Mouse (Mus musculus): ENCODE data around the gene Amfr.

Amfr gene

DNA sequence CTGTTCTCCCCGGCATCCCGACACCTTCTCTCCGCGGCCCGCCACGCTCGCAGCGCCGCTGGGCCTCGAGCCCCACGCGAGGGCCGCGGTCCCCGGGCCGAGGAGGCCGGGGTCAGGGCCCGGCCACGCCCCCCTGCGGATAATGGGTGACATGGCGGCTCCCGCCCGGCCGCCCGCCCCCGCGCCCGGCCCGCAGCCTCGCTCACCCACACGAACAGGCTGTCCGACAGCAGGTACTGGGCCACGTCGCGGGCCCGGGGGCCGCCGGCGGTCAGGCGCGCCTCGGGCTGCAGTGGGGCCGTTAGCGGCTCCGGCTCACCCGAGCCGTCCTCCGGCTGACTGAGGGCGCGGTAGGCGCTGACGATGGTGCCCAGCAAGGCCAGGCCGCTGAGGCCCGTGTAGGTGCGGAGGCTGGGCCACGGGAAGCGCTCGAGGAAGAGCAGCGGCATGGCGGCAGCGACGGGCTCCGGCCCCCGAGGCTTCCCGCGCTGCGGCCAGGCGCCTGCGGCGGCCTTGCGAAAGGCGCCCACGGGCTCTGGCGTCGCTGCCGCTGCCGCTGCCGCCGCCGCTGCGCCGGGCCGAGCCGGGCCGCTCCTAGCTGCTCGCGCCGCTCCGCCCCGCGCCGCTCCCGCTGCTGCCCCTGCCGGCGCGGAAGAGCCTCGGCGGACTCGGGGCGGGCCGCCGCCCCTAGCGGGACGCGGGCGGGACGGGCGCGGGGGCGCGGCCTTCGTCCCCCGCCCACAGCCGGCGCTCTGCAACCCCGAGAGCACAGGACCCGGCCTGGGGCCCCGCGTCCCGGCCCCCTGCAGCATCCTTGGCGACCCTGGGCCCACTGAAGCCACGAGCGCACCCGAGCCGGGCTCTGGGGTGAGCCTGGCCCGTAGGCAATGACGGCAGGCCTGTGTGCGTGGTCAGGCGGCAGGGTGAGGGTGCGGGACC lies at the start of gene Amfr:
Amfr (minus strand) TSS at position 830 of the 939 bp plus-strand sequence.
- peak; percentile 76 for DNase-seq (ENCODE audit: low spot score)

DNA sequence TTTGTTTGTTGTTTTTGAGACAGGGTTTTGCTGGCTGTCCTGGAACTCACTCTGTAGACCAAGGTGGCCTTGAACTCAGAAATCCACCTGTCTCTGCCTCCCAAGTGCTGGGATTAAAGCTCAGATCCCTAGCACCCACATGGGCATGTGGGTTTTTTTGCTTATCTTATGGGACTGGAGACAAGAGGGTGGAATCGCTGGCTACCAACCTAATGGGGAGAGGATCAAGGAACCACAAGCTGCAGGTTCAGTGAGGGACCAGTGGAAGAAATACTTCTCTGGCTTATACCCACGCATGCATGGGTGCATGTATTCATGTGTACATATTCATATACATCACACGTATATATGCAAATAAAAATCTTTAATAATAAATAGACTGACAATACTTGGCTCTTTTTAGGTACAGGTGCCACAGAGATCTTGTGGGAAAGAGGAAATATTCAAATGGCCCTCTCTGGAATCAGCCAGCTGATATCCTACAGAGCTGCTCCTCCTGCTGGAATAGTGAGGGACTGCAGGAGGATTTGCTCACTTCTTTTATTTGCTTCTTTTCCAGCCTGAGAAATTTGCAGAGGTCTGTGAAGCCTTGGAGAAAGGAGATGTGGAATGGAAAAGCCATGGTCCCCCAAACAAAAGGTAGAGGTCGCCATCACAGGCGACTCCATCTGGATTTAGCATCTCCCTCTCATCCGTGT lies 44.7 kb upstream of the Amfr start:
- peak; percentile 16 for DNase-seq (ENCODE audit: low spot score)

DNA sequence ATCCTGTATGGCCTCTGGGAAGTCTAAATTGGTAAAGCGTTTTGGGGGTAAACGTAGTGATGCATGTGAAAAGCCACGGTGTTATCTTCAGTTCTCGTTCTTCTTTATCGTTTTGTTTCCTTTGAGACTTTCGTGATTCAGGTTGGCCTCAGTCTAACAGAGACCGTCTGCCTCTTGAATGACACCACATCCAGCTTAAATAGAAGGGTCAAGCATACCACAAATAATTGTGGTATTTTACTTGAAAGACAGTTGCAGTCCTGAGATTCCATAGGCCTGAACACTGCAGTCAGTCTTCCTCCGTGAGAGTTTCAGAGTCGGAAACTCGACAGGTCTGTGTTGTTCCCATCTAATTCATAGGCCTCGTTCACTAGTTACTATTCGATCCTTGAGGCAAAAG lies 40.1 kb upstream of the Amfr start:
- no peak for DNase-seq (ENCODE audit: low spot score)

DNA sequence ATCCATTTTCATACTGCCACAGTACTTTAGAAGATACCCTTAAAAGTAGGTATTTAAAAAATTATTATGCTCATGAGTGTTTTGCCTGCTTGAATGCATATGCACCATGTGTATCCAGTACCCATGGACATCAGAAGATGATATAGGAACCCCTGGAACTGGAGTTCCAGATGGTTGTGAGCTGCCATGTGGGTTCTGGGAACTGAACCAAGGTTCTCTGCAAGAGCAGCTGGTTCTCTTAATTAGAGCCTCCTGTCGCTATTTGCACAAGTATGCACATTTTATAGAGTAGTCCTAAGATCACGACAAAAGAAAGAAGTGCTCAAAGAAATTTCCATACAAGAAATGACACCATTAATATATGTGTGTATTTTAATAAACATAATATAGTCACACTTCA lies 35.2 kb upstream of the Amfr start:
- no peak for DNase-seq (ENCODE audit: low spot score)

DNA sequence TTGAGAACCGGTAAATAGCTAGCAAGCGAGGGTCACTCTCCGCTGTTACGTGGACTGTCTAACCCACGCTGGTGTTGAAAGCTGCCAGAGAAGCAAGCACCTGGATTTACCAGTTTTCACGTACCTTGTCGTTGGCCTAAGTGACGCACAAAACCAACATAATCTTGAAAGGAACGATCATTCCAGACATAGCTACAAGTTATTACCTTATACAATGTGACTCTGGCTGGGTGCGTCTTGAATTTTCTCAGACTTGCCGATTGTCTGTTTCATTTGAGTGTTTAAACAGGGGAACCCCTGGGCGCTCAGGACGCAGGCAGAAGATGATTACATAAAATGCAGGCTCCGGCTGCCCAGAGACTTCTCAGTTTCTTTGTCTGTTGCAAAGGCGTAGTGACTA lies 25.2 kb upstream of the Amfr start:
- DNase-seq (ENCODE audit: low spot score), result no peak

DNA sequence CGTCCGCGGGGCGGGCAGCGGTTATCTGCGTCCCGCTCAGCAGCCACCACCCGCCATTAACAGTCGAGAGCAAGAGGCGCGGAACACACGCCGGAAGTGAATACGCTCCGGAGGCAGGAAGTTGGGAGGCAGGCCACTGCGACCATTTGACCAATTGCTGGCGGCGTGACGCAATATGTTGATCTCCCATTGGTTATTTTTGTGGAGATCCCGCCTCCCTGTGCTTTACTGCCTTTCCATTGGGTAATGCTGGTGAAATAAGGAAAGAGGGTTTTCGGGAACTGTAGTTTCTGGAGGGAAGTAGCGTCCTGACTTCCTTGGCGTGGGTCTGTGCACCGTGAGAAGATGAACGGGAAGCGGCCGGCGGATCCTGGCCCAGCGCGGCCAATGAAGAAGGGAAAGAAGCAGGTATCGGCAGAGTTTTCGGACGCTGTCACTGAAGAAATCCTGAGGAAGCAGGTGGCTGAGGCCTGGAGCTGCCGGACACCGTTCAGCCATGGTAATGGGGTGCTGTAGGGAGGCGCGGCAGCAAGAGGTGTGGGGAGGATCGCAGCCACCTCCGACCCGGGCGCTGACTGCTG lies 24.4 kb upstream of the Amfr start, which contains the start of the genes Nudt21 and Ogfod1:
Nudt21 (minus strand) TSS at position 88 of the 581 bp plus-strand sequence.
Ogfod1 (plus strand) TSS at position 255 of the 581 bp plus-strand sequence.
- DNase-seq (ENCODE audit: low spot score), result peak; percentile 88

DNA sequence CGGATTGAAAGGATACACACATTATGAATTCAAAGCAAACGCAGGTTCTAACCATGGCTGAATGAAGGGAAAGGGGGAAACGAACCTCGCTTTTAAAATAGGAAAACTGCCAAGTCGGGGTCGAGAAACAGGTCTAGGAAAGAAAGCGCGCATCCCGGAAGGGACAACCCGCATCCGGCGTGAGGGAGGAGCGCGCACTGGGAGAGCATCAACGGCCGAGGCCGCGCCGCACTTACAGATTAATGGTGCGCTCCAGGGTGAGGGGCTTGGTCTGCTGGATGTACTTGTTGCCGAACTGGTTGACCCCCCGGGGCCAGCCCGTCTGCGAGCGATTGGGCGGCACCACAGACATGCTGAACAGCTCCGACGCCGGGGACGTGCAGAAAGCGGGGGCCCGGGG lies 23.9 kb upstream of the Amfr start:
- peak; percentile 66 for DNase-seq (ENCODE audit: low spot score)

DNA sequence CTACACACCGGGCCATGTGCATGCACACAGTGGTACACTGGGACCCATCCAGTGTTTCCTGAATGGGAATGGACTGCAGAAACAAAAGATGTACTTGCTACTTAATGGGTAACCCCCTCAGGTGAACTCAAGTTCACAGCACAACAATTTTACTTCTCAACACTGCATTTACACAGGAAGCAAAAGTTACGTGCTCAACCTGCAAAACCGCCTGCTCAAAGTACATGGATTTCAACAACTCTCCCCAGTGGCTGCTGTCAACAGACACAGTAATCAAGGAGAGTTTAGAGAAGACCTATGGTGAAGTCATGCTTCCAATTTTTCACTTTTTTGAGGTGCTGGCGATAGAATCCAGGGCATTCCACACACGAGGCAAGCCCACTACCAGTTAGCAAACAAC lies 22.6 kb upstream of the Amfr start:
- no peak for DNase-seq (ENCODE audit: low spot score)

DNA sequence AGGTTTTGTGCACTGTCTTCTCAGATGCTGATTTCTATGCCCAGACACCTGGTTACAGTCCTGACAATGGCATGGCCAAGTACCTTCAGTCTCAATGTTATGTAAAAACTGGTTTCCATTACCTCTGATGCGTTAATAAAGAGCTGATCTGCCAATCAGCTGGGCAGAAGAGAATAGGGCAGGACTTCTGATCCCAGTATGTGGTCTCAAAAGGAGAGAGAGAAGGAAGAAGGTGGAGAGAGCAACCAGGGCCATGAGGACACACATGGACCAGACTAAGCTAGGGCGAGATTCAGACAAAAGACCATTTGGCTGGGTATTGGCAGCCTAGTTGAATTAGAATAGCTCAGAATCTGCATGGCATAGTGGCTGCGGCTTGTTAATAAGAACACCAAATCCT lies 21.0 kb upstream of the Amfr start:
- DNase-seq (ENCODE audit: low spot score), result no peak

DNA sequence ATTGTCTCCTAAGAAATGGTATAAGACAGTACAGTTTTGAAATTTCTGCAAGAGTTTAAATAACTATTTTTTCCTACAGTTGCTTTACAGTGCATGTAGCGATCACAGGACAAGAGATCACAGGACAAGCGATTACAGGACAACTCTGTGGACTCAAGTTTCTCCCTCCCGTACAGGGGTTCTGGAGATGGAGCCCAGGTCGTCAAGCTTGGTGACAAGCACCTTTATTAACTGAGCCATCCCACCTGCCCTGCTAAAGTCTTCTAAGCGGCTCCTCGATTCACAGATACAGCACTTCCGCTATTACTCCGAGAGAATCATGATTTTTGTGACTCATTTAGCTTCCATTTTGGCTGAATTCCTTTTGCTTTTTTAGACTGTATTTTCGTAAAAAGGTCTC lies 17.1 kb upstream of the Amfr start:
- DNase-seq (ENCODE audit: low spot score), result no peak

DNA sequence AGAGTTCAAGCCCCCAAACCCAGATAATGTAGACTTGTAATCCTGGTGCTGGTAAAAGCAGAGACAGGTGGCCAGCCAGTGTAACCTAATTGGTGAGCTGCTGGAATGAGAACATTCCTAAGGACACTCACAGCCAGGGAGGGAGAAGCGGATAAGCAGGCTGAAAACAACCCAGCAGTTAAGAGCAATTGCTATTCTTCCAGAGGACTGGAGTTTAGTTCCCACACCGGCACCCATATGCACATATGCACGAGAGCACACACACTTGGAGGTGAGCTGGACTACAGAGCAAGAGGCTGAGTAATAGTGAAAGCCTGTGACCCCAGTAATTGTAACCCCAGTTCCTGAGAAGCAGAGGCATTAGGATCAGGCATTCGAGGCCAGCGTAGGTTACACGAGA lies 11.3 kb upstream of the Amfr start:
- DNase-seq (ENCODE audit: low spot score), result no peak

DNA sequence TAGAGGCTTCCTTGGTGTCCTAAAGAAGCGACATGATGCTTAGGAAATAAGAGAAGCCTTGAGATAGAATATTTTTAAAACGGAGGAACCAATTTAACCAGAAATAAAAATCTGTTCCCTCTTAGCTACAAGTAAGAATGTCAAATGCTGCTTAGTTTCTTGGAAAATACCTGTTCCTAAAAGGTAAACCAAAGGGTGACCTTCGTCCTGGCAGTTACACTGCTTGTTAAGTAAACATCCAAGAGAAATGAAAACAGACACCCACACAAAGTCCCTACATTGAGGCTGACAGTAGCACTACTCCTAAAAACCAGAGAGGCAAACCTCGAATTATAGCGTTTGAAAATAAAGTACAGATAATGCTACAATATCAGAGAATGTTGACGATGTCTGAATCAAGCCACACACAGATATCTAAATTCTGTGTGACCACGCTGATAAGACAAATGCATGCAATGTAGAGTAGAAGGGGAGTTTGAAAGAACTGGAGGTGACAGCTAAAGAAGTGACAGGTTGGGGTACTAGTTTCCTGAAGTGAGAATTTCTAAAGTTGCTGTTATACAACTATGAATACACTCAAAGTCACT lies 477 bp upstream of the Amfr start:
- no peak for DNase-seq (ENCODE audit: low spot score)

DNA sequence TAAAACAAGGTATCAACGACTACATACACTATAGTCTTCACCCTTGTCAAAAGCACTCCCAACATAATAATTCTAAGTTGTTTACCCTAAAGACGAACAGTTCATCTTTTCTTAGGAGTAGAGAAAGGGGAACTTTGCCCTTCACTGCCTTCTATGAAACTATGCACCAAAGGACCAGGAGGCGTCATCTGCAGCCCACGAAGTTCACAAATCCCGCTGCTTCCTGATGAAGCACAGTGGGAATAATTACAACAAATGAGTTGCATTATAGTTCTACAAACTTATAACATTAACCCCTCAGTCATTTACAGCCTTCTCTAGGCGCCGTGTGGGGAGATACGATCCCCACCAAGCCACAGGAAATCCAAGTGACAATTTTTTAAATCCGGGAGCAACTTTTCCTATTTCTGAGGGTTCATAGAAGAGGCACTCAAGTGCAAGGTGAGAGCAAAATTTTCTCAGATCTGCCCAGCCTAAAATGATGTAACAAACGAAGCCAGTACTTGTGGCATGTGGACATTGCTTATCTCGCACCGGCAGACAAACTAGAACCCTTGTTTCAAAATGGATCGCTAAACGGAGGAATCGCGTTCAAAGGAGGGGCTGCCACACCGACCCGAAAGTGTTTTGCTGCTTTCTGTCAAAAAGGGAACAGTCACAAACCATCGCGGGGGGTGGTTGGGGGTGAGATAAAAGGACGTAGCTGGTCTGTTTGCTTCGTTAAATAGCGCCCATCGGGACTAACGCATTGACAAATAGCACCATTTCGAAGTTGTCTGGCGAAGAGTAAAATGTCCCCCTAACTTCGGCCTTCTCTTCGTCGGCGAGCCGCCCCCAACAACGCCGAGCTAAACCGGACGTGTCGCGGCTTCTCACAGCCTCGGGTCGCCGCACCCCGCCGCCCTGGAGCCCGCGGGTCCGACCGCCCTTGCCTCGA lies 1.3 kb downstream of the Amfr start:
- peak; percentile 4 for DNase-seq (ENCODE audit: low spot score)

DNA sequence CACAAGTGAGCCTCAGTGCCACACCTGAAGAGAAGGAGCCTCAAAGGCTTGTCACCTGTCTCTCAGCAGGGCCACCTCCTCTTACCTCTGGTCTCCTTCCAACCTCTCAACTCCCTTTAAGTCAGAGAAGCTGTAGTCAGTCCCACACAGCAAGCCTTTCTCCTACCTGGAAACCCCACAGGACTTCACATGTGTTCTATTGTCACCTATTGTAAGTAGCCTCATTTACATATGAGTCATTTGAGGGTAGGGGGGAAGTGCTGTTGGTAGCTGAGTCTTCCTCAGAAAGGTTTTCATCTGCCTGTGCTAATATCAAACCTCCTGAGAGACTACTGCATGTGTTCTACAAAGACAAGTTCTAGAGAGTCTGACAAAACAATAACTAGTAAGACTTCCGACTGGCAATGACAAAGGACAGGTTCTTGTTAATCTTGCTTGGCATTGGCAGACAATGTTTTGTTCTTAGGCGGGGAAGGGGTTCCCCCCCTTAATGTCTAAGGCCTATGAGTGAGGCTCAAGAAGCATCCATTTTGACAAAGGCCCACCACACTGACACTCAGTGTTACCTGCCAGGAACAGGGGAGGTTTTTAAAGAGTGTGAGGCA lies 2.4 kb downstream of the Amfr start:
- DNase-seq (ENCODE audit: low spot score), result no peak

DNA sequence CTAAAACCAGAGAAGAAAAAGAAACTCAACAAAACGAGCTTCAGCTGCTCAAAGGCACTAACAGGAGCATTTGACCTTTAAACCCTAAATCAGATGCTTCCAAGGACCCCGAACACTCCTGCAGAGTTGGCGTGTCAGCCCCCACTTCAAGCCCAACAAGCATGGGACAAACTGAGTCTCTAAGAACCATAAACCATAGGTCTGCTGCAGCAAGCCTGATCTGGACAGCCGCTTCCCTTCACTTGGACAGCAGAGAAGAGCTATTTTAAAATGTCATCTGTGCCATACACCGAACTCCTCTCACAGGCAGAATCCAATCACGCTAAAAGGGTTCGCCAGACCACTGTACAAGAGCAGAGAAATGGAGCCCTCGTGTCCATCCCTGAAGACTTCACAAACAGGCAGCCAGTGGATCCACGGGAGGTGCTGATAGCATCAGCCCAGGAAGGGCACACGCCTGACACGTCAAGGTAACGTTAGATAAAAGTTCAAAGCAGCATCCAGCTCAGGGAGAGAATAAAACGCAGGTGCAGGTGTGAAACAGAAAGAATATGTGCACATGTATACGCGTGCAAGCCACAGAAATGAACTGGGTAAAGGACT lies 3.3 kb downstream of the Amfr start:
- no peak for DNase-seq (ENCODE audit: low spot score)

DNA sequence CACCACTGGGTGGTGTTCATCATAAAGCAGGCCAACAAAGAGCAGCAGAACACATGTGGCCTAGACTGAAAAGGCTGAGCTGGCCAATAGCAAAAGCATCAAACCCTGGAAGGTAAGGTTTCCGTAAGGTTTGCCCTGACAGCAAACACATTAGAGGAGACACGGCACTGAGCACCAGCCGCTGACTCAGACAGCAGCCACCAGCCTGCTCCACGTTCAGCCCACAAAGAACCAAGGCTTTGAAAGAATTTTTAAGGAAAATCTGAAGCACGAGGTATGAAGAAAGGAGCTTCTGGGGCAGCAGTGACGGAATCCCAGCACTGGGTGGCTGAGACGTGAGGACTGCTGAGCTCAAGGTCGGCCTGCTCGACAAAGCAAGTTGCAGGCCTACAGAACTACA lies 8.5 kb downstream of the Amfr start:
- DNase-seq (ENCODE audit: low spot score), result peak; percentile 21

DNA sequence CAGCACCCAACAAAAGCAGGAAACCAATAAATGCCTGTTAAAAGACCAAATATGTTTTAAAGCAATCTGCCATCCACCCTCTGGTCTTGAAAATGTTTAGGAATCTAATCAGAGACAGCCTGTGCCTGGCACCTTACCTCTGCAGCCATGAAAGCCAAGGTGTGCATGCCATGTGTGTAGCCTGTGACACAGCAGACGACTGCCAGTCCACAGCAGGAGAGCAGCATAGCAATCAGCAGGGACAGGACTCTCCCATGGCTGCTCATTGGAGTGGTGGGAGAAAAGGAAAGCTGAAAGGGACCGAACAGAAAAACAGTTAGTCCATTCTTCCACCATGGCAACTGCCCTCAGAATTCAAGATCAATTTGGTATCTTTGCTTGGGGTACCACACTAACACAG lies 13.7 kb downstream of the Amfr start:
- DNase-seq (ENCODE audit: low spot score), result no peak

DNA sequence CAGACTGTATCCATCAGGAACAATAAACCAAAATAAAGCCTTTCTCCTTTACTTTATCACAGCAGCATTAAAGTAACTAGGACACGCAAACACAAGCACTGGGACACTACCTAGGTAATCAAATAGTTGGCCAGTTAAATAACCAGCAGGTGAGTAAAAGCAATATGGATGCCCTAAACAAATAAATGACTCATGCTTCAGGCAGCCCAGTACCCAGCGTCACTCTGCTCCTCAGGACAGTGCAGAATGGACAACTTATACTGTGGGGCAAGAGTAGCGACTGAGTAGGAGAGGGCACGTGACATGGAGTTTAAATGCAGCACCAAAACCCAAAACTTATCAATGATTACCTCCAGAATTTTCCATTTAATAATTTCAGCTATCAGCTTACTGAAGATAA lies 22.9 kb downstream of the Amfr start:
- no peak for DNase-seq (ENCODE audit: low spot score)

DNA sequence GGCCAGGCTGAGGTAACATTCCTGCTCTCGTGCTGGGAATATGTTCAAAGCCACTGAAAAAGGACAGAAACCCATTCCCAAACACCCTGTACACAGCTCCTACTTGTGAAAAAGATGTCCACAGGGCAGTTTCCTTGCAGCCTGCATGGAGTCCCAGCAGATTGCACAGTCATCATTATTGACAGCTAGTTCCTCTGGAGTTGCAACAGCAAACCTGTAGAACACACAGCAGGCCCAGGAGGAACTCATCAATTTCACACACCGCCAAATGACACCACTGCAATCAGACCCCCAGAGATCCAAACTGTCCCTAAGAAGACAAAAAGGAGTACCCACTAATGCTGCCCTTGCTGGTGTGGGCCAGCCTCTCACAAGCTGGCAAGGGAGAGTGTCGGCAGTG lies 27.9 kb downstream of the Amfr start:
- DNase-seq (ENCODE audit: low spot score), result no peak

DNA sequence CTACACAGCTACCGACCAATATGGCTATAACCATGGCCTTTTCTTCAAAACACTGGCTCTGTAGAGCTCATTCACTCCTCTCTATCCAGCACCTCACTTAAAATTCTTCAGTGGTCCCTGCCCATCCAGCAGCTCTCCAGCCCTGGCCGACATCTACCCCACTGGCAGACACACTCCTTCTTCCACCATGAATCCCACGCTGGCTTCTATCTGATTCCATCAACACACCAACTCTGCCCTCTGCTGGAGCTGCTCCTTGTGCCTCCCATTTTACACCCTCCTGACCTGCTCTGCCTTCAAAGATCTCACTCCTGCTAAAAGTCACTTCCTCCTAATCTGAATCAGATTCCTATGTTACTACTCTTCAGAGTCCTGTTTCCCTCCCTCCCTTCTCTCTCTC lies 28.8 kb downstream of the Amfr start:
- no peak for DNase-seq (ENCODE audit: low spot score)

Data from ovary, postnatal 36 days (tissue).